Mouse (Mus musculus) myocyte (in vitro differentiated cells): Measurements from ENCODE around the gene Il25. TPM values are rescaled to one million over a fixed set of nuclear protein-coding genes. Genes with fewer than 3 reads are reported as not detected.

Experiments used
- H3K27me3 ChIP-seq: one replicate; pipeline ENCODE4 v1.6.1; 2011; ENCODE audit not compliant: control insufficient read depth, insufficient read depth, insufficient read length
- H3K36me3 ChIP-seq: one replicate; pipeline ENCODE4 v1.6.1; 2011; ENCODE audit not compliant: control insufficient read depth, insufficient read depth
- H3K4me2 ChIP-seq: one replicate; pipeline ENCODE4 v1.6.1; 2011; ENCODE audit warnings: low read depth, control low read depth
- H3K4me3 ChIP-seq: one replicate; pipeline ENCODE4 v1.5.1; 2011; ENCODE audit warnings: mild to moderate bottlenecking, control low read depth, moderate library complexity
- H3K79me2 ChIP-seq: one replicate; pipeline ENCODE4 v1.6.1; 2011; ENCODE audit not compliant: control insufficient read depth, insufficient read depth
- H3ac ChIP-seq: one replicate; pipeline ENCODE4 v1.6.1; 2011; ENCODE audit not compliant: control insufficient read depth, insufficient read length
- CEBPB ChIP-seq: IDR thresholded peaks from 2 replicates; pipeline ENCODE4 v1.6.1; 2011; ENCODE audit warnings: mild to moderate bottlenecking, moderate library complexity; ENCODE audit not compliant: poor library complexity, insufficient read depth, severe bottlenecking
- E2F4 ChIP-seq: IDR thresholded peaks from one replicate; pipeline ENCODE4 v1.6.1; 2011; ENCODE audit warnings: mild to moderate bottlenecking, control low read depth, moderate library complexity; ENCODE audit not compliant: insufficient read depth
- MAX ChIP-seq: IDR thresholded peaks from one replicate; pipeline ENCODE4 v1.6.1; 2011; ENCODE audit warnings: low read depth, mild to moderate bottlenecking, control low read depth
- MYOD1 ChIP-seq, 3 experiments: IDR thresholded peaks; one replicate each; pipeline ENCODE4 v1.6.1; 2011; ENCODE audit warnings: control low read depth in 2 of 3, low read depth in 2 of 3, mild to moderate bottlenecking in 2 of 3, moderate library complexity in 1 of 3; ENCODE audit not compliant: insufficient read length in 2 of 3, control insufficient read depth in 1 of 3
- MYOG ChIP-seq, 3 experiments: IDR thresholded peaks; one replicate each; pipeline ENCODE4 v1.6.1; 2011; ENCODE audit warnings: control low read depth in 2 of 3, low read depth in 2 of 3, mild to moderate bottlenecking in 2 of 3; ENCODE audit not compliant: insufficient read length in 2 of 3, control insufficient read depth in 1 of 3, insufficient read depth in 1 of 3
- POLR2A ChIP-seq: IDR thresholded peaks from one replicate; pipeline ENCODE4 v1.6.1; 2011; ENCODE audit warnings: low read depth, mild to moderate bottlenecking, control low read depth, moderate library complexity; ENCODE audit not compliant: insufficient read length
- POLR2AphosphoS2 ChIP-seq: IDR thresholded peaks from one replicate; pipeline ENCODE4 v1.6.1; 2011; ENCODE audit warnings: low read depth, control low read depth; ENCODE audit not compliant: insufficient read length
- REST ChIP-seq: IDR thresholded peaks from one replicate; pipeline ENCODE4 v1.6.1; 2011; ENCODE audit warnings: mild to moderate bottlenecking, control low read depth, moderate library complexity; ENCODE audit not compliant: insufficient read depth, insufficient read length
- SRF ChIP-seq: IDR thresholded peaks from one replicate; pipeline ENCODE4 v1.6.1; 2011; ENCODE audit warnings: low read depth; ENCODE audit not compliant: control insufficient read depth, insufficient read length
- TCF12 ChIP-seq: IDR thresholded peaks from one replicate; pipeline ENCODE4 v1.6.1; 2011; ENCODE audit warnings: mild to moderate bottlenecking, control low read depth; ENCODE audit not compliant: poor library complexity, insufficient read depth, severe bottlenecking
- TCF3 ChIP-seq: IDR thresholded peaks from one replicate; pipeline ENCODE4 v1.6.1; 2011; ENCODE audit warnings: low read depth, control low read depth; ENCODE audit not compliant: insufficient read length
- USF1 ChIP-seq: IDR thresholded peaks from one replicate; pipeline ENCODE4 v1.6.1; 2011; ENCODE audit warnings: low read depth, mild to moderate bottlenecking, control low read depth, moderate library complexity
- polyA plus RNA-seq: library from polyadenylated mRNA; unstranded; fragments of >200 nt; fragmentation: generic; extraction: Trizol; gene quantifications from one replicate; pipeline ENCODE4 v1.2.1, GENCODE M21; 2012; ENCODE audit warnings: missing spikeins

Gene Il25
- 0.05 TPM for polyA plus RNA-seq

GRCm38 (mm10) chr14:54932645-54933150 is at the start of gene Il25:
TSS of gene Il25 (plus strand) at chr14:54932695.
- no peaks in the 10 kb centered on the region for H3K36me3 ChIP-seq
- H3K4me2 ChIP-seq = no peak within 1 kb of the TSS
- TF ChIP-seq USF1 = no peak
- TF ChIP-seq TCF12 = no peak
- peak in 1 of 3 experiments; percentile 9 for TF ChIP-seq MYOG (IDR thresholded peaks at IDR 0.05; ENCODE audit: control insufficient read depth in 1 of 3, insufficient read depth in 1 of 3, insufficient read length in 2 of 3, low read depth in 2 of 3)
- TF ChIP-seq POLR2A = no peak
- TF ChIP-seq TCF3 = no peak
- TF ChIP-seq CEBPB = no peak
- no peak for TF ChIP-seq MAX
- no peak within 1 kb of the TSS for H3ac ChIP-seq
- no peaks in the 10 kb centered on the region for H3K79me2 ChIP-seq
- no peak within 1 kb of the TSS for H3K4me3 ChIP-seq
- peaks cover 21% of the 10 kb centered on the region for H3K27me3 ChIP-seq

GRCm38 (mm10) chr14:54883154-54884021 is 49.1 kb upstream of the Il25 start, which contains the start of the genes Bcl2l2 and Gm20521:
TSS of gene Bcl2l2 (plus strand) at chr14:54883377.
TSS of gene Gm20521 (plus strand) at chr14:54883441.
- no peaks in the 10 kb centered on the region for H3K27me3 ChIP-seq
- no peaks in the 10 kb centered on the region for H3K36me3 ChIP-seq
- peak within 1 kb of the TSS; percentile 93 for H3K4me2 ChIP-seq
- peaks cover 25% of the 10 kb centered on the region for H3K79me2 ChIP-seq
- peak within 1 kb of the TSS; percentile 93 for H3K4me3 ChIP-seq
- H3ac ChIP-seq = peak within 1 kb of the TSS; percentile 20
- TF ChIP-seq MYOG (IDR thresholded peaks at IDR 0.05; ENCODE audit: control insufficient read depth in 1 of 3, insufficient read depth in 1 of 3, insufficient read length in 2 of 3, low read depth in 2 of 3) (no peak), REST (no peak), E2F4 (no peak), CEBPB (no peak), POLR2A (peak; percentile 95), SRF (no peak), MAX (no peak), MYOD1 (IDR thresholded peaks at IDR 0.05; ENCODE audit: control insufficient read depth in 1 of 3, insufficient read length in 2 of 3, low read depth in 2 of 3) (no peak), USF1 (no peak), TCF3 (no peak), TCF12 (no peak), POLR2AphosphoS2 (peak; percentile 91)

GRCm38 (mm10) chr14:54884022-54884712 is 48.3 kb upstream of the Il25 start:
- TF ChIP-seq CEBPB (no peak), USF1 (no peak), E2F4 (no peak), TCF3 (no peak), MAX (no peak), MYOD1 (IDR thresholded peaks at IDR 0.05; ENCODE audit: control insufficient read depth in 1 of 3, insufficient read length in 2 of 3, low read depth in 2 of 3) (no peak), REST (no peak), MYOG (IDR thresholded peaks at IDR 0.05; ENCODE audit: control insufficient read depth in 1 of 3, insufficient read depth in 1 of 3, insufficient read length in 2 of 3, low read depth in 2 of 3) (no peak), SRF (no peak), POLR2AphosphoS2 (no peak)
- peak overlapping the region; percentile 93 for H3K4me3 ChIP-seq
- H3K79me2 ChIP-seq = peaks cover 25% of the 10 kb centered on the region
- peak overlapping the region; percentile 93 for H3K4me2 ChIP-seq
- H3ac ChIP-seq = peak overlapping the region; percentile 20
- no peaks in the 10 kb centered on the region for H3K36me3 ChIP-seq
- H3K27me3 ChIP-seq = no peaks in the 10 kb centered on the region

- no peak overlapping the region for H3K4me3 ChIP-seq
- TF ChIP-seq TCF3 = no peak
- no peak for TF ChIP-seq MAX
- TF ChIP-seq SRF = no peak
- no peaks in the 10 kb centered on the region for H3K27me3 ChIP-seq
- no peak overlapping the region for H3ac ChIP-seq
- H3K36me3 ChIP-seq = no peaks in the 10 kb centered on the region
- H3K4me2 ChIP-seq = no peak overlapping the region
- peaks cover 25% of the 10 kb centered on the region for H3K79me2 ChIP-seq
These were observed 47.2 kb upstream of the Il25 start for GRCm38 (mm10) chr14:54885309-54885708.

- Histone ChIP-seq H3ac (no peak within 1 kb of the TSS), H3K36me3 (peaks cover 11% of the 10 kb centered on the region), H3K4me2 (peak within 1 kb of the TSS; percentile 66), H3K79me2 (peaks cover 26% of the 10 kb centered on the region), H3K4me3 (peak within 1 kb of the TSS; percentile 86), H3K27me3 (no peaks in the 10 kb centered on the region)
- TF ChIP-seq MAX (no peak), REST (no peak), CEBPB (no peak)
These were observed 40.3 kb upstream of the Il25 start, which contains the start of gene Pabpn1 for GRCm38 (mm10) chr14:54892200-54892599. TSS of gene Pabpn1 (plus strand) at chr14:54892500.
